Mouse (Mus musculus) monocyte, adult 2 months (primary cell): ENCODE results near the gene Tnfrsf12a.

ENCODE experiments used
- DNase-seq, 2 experiments: peaks; one replicate each; pipeline ENCODE4 v3.0.0; 2022; ENCODE audit warnings: low spot score in 2 of 2, low read depth in 1 of 2

Tnfrsf12a gene

DNA sequence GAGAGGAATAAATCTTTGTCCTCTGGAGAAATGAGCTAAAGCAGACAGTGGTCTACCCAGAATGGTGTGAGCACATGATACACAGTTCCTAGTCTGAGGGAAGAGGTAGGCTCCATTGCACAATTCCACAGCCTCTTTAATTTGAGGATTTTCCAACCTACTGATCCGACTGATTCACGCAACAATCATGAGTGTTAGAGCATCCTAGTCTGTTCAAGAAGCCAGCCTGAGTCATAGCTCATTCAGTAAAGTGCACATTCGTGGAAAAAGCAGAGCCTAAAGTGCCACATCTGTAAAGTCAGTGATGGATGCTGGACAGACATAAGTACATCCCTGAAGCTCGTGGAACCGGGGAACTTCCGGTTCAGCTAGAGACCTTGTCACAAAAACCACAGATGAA, 25.9 kb downstream of the Tnfrsf12a start:
- DNase-seq = no peak

DNA sequence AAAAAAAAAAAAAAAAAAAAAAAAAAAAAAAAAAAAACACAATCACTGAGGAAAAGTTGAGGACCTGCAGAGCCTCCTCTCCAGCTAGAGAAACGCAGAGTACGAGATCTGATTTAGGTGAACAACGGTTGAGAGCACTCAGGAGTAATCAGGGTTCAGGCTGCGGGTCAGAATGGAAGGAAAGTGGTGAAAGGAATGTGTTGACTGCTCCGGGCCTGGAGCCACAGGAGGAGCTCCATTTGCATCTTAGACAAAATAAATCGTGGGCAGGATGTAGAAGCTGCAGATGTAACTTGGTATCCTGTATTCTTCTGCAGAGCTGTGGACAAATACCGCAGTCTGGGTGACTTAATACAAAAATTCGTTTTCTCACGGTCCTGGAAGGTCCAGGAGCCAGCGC, 31.4 kb downstream of the Tnfrsf12a start:
- no peak for DNase-seq

DNA sequence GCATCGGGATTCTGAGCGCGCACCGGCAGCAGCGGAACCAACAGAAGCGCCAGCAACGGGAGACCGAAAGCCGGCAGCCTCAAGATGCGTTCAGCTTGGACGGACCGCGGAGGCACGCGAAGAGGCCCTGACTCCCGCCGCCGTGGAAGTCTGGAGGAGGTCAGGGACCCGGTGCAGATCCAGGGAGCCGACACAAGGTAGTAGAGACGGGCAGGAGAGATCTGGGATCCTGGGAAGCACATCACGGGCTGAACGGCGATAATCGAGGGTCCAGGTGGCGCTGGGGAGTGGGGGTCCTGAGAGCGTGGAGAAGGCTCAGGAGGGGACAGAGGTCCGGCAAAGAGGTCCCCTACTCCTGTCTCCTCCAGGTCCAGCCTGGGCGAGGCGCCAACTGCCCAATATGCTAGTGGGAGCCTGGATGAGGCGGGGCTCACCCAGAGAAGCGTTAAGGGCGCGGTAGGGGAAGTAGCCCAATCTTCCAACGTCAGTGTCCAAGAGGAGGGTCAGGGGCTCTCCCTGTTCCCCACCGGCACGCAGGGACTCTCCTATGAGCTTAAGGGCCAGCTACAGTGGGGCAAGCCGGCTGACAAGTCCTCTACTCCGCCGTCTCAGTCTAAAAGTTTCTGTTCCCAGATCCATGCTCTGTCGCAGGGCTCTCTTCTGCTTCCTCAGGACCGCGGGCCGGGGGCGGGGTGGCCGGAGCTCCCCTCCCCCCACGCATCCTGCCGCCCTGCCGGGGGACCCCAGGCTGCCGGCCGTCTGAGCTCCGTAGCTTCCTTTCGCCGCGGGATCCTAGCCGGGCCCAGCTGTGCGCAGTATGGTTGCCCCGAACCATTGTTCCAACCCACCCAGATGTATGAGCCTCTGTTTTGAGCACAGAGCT, 32.4 kb downstream of the Tnfrsf12a start, which contains the start of gene Mmp25:
Mmp25 (minus strand) TSS at position 665 of the 883 bp plus-strand sequence.
- DNase-seq = no peak

DNA sequence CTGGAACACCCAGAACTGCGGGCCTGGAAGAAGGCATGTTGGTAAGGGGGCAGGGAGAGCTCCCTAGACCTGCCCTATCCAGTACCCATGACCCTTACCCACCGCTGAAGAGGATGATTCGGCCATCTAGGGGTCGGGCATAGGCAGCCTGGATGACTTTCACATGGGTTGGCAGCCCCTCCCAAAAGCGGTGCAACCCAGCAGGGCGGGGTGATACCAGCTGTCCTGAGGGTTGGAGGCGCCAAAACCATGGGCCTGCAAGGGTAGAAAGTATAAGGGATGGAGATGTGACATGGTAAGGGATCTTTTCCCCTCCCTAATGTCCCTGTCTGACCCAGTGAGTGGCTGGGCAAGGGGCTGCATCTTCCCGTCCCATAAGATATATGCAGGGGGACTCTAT, 46.0 kb downstream of the Tnfrsf12a start:
- DNase-seq = no peak

DNA sequence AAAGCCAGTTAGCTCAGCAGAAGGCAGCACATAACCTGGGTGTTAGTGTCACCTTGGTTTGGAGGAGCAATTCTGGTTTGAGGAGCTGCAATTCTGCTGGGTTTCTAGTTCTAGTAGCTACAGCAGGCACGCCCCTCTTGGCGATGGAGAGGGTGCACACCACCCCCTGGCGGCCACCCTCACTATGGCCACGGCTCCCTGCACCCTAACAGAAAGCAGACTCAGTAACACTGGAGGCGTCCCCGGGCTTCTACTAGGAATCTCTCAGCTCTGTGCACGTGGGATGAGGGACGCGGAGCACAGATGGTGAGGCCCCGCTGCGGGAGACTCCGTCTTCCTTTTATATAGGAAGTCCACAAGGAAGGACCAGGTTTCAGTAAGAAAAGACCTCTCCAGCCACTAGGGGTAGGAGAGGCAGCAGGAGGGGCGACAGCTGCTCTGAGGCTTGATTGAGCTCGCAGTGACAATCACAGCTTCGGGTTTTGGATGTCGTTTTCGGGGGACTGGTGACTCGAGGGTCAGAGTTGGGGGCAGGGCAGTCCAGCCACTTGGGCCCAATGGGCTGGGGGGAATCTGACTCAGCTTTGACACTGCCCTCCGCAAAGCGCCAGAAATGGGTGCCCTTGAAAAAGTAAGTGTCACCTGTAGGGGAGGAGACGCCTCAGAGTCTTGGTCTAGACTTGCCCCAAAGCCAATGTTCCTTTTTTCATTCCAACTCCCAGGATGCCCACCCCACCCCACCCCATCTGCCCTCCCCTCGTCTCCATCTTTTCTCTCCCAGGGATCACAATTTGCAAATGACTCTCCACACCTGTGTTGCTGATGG, 46.9 kb downstream of the Tnfrsf12a start:
- peak; percentile 24 to 58 for DNase-seq

DNA sequence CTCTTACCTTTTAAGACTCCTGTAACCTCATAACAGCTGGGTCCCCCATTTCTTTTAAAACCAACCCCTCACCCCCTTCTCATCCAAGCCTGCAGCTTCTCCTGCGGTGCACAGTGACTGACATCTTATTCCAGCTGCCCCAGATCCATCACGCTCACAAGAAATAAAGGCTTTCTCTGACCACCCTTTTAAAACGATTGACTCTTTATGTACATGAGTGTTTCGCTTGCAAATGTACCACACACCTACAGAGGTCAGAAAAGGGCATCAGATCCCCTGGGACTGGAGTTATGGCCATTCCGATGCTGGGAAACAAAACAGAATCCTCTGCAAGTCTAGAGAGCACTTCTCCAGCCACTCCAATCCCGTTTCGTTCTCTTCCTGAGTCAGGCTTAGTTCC, 49.5 kb downstream of the Tnfrsf12a start:
- no peak for DNase-seq
